Mouse (Mus musculus): ENCODE measurements around the gene Cutal. TPM values are rescaled to one million over a fixed set of nuclear protein-coding genes. Genes with fewer than 3 reads are reported as not detected.

Gene Cutal
- polyA plus RNA-seq, 1 experiment, result 3.7 TPM

DNA sequence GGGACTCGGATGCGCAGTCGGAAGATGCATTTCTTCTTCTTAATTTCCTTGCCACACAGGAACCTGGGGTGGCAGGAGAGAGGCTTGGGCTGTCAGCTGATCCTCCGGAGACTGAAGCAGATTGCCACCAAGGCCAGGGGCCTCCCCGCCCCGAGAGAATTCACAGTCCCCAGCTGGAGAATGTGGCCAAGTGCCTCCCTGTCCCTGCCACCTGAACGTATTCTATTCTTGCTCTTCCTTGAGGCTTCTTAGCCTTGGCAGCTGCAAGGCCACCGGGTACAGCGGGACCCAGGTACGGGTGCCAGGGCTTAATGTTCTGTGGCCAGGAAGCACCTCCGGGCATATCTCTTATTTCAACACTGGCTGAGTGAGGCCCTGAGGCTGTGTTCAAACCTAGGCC, 25.5 kb downstream of the Cutal start:
- WGBS, result 96% methylated on average over 11 of the region's 11 CpGs
- H3K27ac ChIP-seq (ENCODE audit: control insufficient read depth, insufficient read depth, low read length), result no peak overlapping the region
- TF ChIP-seq CTCF (IDR thresholded peaks at IDR 0.05; ENCODE audit: borderline replicate concordance, control insufficient read depth, extremely low read depth, insufficient read depth, low read length, poor library complexity) (no peak), POLR2A (IDR thresholded peaks at IDR 0.05; ENCODE audit: control insufficient read depth, extremely low read depth, insufficient read depth, low read length, poor library complexity) (no peak)
- no peak overlapping the region for H3K4me3 ChIP-seq (ENCODE audit: control insufficient read depth, insufficient read depth, low read length)
- H3K36me3 ChIP-seq (ENCODE audit: control insufficient read depth, insufficient read depth, low read length), result peaks cover 10% of the 10 kb centered on the region; the same call in 1 of the 2 replicates
- peaks cover 3% of the 10 kb centered on the region for H3K4me1 ChIP-seq (replicated peaks; ENCODE audit: control insufficient read depth, insufficient read depth, low read length)
- DNase-seq, result no peak
- H3K27me3 ChIP-seq (ENCODE audit: control insufficient read depth, insufficient read depth, low read length), result no peaks in the 10 kb centered on the region

DNA sequence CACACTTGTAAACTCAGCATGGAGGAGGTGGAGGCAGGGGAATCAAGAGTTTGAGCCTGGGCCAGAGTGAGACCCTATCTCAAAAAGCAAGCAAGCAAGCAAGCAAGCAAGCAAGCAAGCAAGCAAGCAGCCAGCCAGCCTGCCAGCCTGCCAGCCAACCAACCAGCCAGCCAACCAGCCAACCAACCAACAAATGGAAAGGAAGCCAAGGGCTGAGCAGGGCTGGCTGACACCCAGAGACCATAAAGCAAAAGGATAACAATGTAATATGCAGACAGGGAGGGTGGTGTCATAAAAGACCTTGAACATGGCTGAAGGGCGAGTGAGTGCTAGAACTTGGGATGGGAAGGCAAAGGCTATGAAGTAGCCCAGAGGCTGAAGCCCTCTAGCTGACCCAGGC, 26.2 kb downstream of the Cutal start:
- Histone ChIP-seq H3K27ac (ENCODE audit: control insufficient read depth, insufficient read depth, low read length) (no peak overlapping the region), H3K27me3 (ENCODE audit: control insufficient read depth, insufficient read depth, low read length) (no peaks in the 10 kb centered on the region), H3K4me1 (replicated peaks; ENCODE audit: control insufficient read depth, insufficient read depth, low read length) (peaks cover 7% of the 10 kb centered on the region), H3K4me3 (ENCODE audit: control insufficient read depth, insufficient read depth, low read length) (no peak overlapping the region), H3K36me3 (ENCODE audit: control insufficient read depth, insufficient read depth, low read length) (peaks cover 10% of the 10 kb centered on the region; the same call in 1 of the 2 replicates)
- no peak for DNase-seq
- 93% methylated on average over 1 of the region's 1 CpGs for WGBS
- no peak for TF ChIP-seq CTCF (IDR thresholded peaks at IDR 0.05; ENCODE audit: borderline replicate concordance, control insufficient read depth, extremely low read depth, insufficient read depth, low read length, poor library complexity)
- TF ChIP-seq POLR2A (IDR thresholded peaks at IDR 0.05; ENCODE audit: control insufficient read depth, extremely low read depth, insufficient read depth, low read length, poor library complexity), result no peak

DNA sequence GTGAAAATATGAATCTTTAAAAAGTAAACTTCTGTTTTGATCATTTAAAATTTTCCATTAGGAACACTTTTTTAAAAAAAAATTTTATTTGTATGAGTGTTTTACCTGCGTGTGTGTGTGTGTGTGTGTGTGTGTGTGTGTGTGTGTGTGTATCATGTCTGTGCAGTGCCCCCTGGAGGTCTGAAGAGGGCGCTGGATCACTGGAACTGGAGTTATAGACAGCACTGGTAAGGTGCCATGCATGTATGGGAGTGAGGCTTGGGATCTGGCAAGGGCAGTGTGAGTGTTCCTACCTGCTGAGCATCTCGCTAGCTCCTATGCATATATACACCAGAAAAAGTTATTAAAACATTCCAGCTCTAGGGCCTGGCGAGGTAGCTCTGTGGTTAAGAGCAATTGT, 27.5 kb downstream of the Cutal start:
- no peak overlapping the region for H3K4me3 ChIP-seq (ENCODE audit: control insufficient read depth, insufficient read depth, low read length)

DNA sequence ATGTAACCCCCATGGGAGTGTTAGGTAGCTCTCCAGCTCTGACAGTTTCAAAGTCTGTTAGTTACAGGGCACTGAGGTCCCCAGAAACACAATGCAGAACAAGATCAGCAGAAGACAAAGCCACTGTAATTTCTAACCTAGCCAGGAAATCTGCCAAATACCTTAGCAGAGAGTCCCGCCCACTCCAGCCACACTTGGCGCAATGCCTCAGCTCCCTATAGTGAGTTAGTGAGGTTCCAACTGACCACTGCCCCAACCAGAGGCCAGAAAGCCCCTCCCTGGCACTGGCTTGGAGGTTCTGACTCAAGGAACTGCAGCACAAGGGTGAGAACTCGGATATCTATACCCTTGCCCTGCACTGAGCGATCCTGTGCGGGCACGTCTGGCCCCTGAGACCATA, 28.5 kb downstream of the Cutal start:
- no peak for DNase-seq
- WGBS, result over 99% methylated on average over 6 of the region's 6 CpGs
- H3K27ac ChIP-seq (ENCODE audit: control insufficient read depth, insufficient read depth, low read length), result no peak overlapping the region

More for the DNA sequence above, 27.5 kb downstream of the Cutal start:
- H3K27ac ChIP-seq (ENCODE audit: control insufficient read depth, insufficient read depth, low read length), result no peak overlapping the region
- TF ChIP-seq POLR2A (IDR thresholded peaks at IDR 0.05; ENCODE audit: control insufficient read depth, extremely low read depth, insufficient read depth, low read length, poor library complexity), result no peak
- H3K36me3 ChIP-seq (ENCODE audit: control insufficient read depth, insufficient read depth, low read length), result peaks cover 7% of the 10 kb centered on the region; the same call in 1 of the 2 replicates
- DNase-seq, result no peak
- no peaks in the 10 kb centered on the region for H3K27me3 ChIP-seq (ENCODE audit: control insufficient read depth, insufficient read depth, low read length)
- H3K4me1 ChIP-seq (replicated peaks; ENCODE audit: control insufficient read depth, insufficient read depth, low read length), result peaks cover 10% of the 10 kb centered on the region
- WGBS, result 89% methylated on average over 4 of the region's 4 CpGs

DNA sequence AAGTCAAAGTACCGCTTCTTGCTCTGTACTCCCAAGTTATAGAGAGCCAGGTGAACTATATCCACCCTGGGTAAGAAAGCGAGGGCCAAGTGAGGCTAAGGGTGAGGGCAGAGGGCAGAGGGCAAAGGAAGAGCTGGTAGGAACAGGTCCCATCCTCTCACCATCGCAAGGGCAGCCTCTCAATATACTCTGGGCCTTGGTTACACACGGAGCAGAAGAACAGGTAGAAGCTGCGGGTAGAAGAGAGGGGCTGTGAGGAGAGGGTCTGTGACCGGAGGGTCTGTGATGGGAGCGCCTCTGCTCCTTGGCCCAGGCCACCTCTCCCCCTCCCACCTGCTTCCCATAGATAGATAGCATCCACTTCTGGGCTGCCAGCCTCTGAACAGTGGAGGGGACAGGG, 29.0 kb downstream of the Cutal start:
- no peak for DNase-seq
- Histone ChIP-seq H3K4me1 (replicated peaks; ENCODE audit: control insufficient read depth, insufficient read depth, low read length) (peaks cover 21% of the 10 kb centered on the region), H3K4me3 (ENCODE audit: control insufficient read depth, insufficient read depth, low read length) (no peak overlapping the region), H3K27ac (ENCODE audit: control insufficient read depth, insufficient read depth, low read length) (no peak overlapping the region), H3K27me3 (ENCODE audit: control insufficient read depth, insufficient read depth, low read length) (no peaks in the 10 kb centered on the region), H3K36me3 (ENCODE audit: control insufficient read depth, insufficient read depth, low read length) (0 out of 2 replicates have a peak, but pooled peaks cover 5% of the 10 kb centered on the region)
- TF ChIP-seq CTCF (IDR thresholded peaks at IDR 0.05; ENCODE audit: borderline replicate concordance, control insufficient read depth, extremely low read depth, insufficient read depth, low read length, poor library complexity), result no peak
- TF ChIP-seq POLR2A (IDR thresholded peaks at IDR 0.05; ENCODE audit: control insufficient read depth, extremely low read depth, insufficient read depth, low read length, poor library complexity), result no peak
- WGBS, result 96% methylated on average over 7 of the region's 7 CpGs

More for the DNA sequence above, 28.5 kb downstream of the Cutal start:
- Histone ChIP-seq H3K36me3 (ENCODE audit: control insufficient read depth, insufficient read depth, low read length) (0 out of 2 replicates have a peak, but pooled peaks cover 7% of the 10 kb centered on the region), H3K4me3 (ENCODE audit: control insufficient read depth, insufficient read depth, low read length) (no peak overlapping the region), H3K27me3 (ENCODE audit: control insufficient read depth, insufficient read depth, low read length) (no peaks in the 10 kb centered on the region), H3K4me1 (replicated peaks; ENCODE audit: control insufficient read depth, insufficient read depth, low read length) (peaks cover 18% of the 10 kb centered on the region)
- TF ChIP-seq POLR2A (IDR thresholded peaks at IDR 0.05; ENCODE audit: control insufficient read depth, extremely low read depth, insufficient read depth, low read length, poor library complexity) (no peak), CTCF (IDR thresholded peaks at IDR 0.05; ENCODE audit: borderline replicate concordance, control insufficient read depth, extremely low read depth, insufficient read depth, low read length, poor library complexity) (no peak)

DNA sequence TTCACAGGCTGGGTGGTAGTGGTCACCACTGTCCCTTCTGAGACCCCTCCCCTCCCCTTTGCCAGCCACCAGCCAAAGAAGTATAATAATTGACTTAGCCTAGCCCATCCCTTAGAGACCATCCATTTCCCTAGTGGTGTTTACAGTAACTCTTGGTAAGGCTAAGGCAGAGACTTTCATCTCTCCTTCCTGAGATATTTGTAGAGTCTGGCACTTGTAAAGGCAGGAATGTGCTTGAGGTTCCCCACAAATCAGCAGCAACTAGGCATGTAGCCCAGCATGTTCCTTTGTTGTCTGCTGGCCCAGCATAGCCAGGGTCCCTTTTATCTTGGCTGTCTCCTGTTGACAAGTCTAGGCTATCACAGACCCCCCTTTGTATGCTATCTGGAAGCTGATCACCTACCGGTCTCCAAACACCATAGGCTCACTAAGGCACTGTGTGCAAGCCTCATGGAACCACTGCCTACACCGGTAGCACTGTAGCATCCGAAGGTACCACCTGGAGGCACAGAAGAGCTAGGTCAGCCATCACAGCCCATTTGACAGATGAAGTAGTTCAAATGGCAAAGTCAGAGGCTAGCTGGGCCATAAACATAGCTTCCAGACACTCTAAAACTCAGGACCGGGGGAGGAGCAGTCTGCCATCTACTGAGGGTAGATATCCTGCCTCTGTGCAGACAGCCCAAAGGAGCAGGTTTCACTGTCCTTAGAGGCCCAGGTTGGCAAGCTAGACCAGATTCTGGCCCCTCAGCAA, 29.6 kb downstream of the Cutal start:
- H3K4me3 ChIP-seq (ENCODE audit: control insufficient read depth, insufficient read depth, low read length), result no peak overlapping the region
- no peak overlapping the region for H3K27ac ChIP-seq (ENCODE audit: control insufficient read depth, insufficient read depth, low read length)
- H3K27me3 ChIP-seq (ENCODE audit: control insufficient read depth, insufficient read depth, low read length), result no peaks in the 10 kb centered on the region
- 0 out of 2 replicates have a peak, but pooled peaks cover 2% of the 10 kb centered on the region for H3K36me3 ChIP-seq (ENCODE audit: control insufficient read depth, insufficient read depth, low read length)
- H3K4me1 ChIP-seq (replicated peaks; ENCODE audit: control insufficient read depth, insufficient read depth, low read length), result peaks cover 21% of the 10 kb centered on the region
- 95% methylated on average over 4 of the region's 4 CpGs for WGBS
- no peak for DNase-seq
- TF ChIP-seq CTCF (IDR thresholded peaks at IDR 0.05; ENCODE audit: borderline replicate concordance, control insufficient read depth, extremely low read depth, insufficient read depth, low read length, poor library complexity), result no peak
- TF ChIP-seq POLR2A (IDR thresholded peaks at IDR 0.05; ENCODE audit: control insufficient read depth, extremely low read depth, insufficient read depth, low read length, poor library complexity), result no peak

All from thymus, adult 2 months (tissue).